Mouse (Mus musculus) neural tube, embryonic 11.5 days (tissue): ENCODE measurements at regions not wholly inside any gene's neighbourhood (a gene's known extent, or its start where the extent isn't known, plus 50 kb on each side); places are given as distances from the start of the nearest gene placed in this dataset.

Experiments used
- ATAC-seq: fragments of 200-750 bp; cut with Nextera tagmentation; 2 replicates; pipeline ENCODE4 v1.8.0; 2017; ENCODE audit warnings: moderate number of reproducible peaks, mild to moderate bottlenecking, moderate TSS enrichment, moderate library complexity; ENCODE audit not compliant: insufficient read depth, low FRiP score, low TSS enrichment
- DNase-seq: peaks from one replicate; pipeline ENCODE4 v3.0.0-alpha.2; 2015; ENCODE audit warnings: low spot score
- H3K27ac ChIP-seq: fragments of 300-500 bp; sonication (generic); 2 replicates; pipeline ENCODE4 v1.5.1; 2014; ENCODE audit warnings: low read depth, mild to moderate bottlenecking, low read length
- H3K27me3 ChIP-seq: fragments of 300-500 bp; sonication (generic); 2 replicates; pipeline ENCODE4 v1.6.1; 2014; ENCODE audit warnings: mild to moderate bottlenecking, low read length, mixed read lengths; ENCODE audit not compliant: control insufficient read depth, insufficient read depth
- H3K36me3 ChIP-seq: fragments of 300-500 bp; sonication (generic); 2 replicates; pipeline ENCODE4 v1.6.1; 2014; ENCODE audit warnings: mild to moderate bottlenecking, low read length, moderate library complexity, mixed read lengths; ENCODE audit not compliant: control insufficient read depth, insufficient read depth
- H3K4me1 ChIP-seq: fragments of 300-500 bp; sonication (generic); 2 replicates; pipeline ENCODE4 v1.6.1; 2014; ENCODE audit warnings: low read length, mixed read lengths; ENCODE audit not compliant: control insufficient read depth, insufficient read depth
- H3K4me2 ChIP-seq: fragments of 300-500 bp; sonication (generic); 2 replicates; pipeline ENCODE4 v1.6.1; 2014; ENCODE audit warnings: low read depth, mild to moderate bottlenecking, moderate library complexity
- H3K4me3 ChIP-seq: fragments of 300-500 bp; sonication (generic); 2 replicates; pipeline ENCODE4 v1.5.1; 2014; ENCODE audit warnings: low read depth, low read length
- H3K9ac ChIP-seq: fragments of 300-500 bp; sonication (generic); 2 replicates; pipeline ENCODE4 v1.6.1; 2014; ENCODE audit warnings: mild to moderate bottlenecking, low read length
- H3K9me3 ChIP-seq: fragments of 300-500 bp; sonication (generic); 2 replicates; pipeline ENCODE4 v1.6.1; 2016; ENCODE audit warnings: low read length; ENCODE audit not compliant: control insufficient read depth
- WGBS: fragments of 180-500 bp; shearing (Covaris S2); extraction: QIAGEN DNeasy Blood & Tissue Kit; methylation state at CpG from one replicate; pipeline ENCODE4 v1.1.7; 2014; 5-methylcytosine and 5-hydroxymethylcytosine counted together

DNA sequence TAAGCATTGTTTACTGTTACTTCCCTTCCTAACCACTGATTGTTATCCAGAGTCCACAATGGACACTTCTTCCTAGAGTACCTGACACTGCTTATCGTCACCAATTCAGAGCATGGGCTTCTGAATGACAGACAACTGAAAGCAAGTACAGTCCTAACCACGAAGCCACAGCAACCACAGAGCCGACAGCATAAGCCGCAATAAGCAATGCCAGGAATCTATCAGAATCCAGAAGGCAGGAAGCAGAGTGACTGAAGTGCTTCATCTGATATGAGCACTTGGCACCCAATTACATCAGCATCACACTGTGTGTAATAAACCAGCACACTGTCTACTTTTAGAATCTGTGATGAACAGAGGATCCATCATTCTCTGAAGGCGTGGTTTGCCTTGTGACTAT lies 237.0 kb upstream of the Adcy2 start:
- Histone ChIP-seq H3K4me2 (no peak overlapping the region), H3K4me3 (no peak overlapping the region), H3K9ac (no peak overlapping the region), H3K36me3 (no peaks in the 10 kb centered on the region), H3K4me1 (no peaks in the 10 kb centered on the region), H3K27ac (no peak overlapping the region), H3K27me3 (no peaks in the 10 kb centered on the region), H3K9me3 (no peaks in the 10 kb centered on the region)
- WGBS, result 90% methylated on average over 5 of the region's 5 CpGs
- DNase-seq, result no peak
- no peak for ATAC-seq

DNA sequence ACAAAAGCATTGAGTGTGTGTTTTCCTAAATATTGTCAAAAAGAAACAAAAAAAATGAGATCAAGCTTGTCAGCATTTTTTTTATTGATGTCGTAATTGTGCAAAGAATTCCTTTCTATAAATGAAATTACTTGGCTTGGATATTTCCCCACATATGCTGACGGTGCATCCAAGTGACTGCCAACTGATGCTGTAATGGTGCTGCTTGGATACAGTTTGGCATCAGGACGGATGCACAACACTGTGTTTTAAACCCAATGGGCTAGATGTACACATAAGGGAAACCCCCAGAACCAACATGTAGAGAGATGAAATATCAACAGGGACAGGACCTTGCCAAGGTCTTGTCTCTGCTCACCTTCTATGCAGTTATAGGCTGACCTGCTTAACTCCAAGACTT lies 238.6 kb upstream of the Adcy2 start:
- ATAC-seq (no peak), DNase-seq (no peak)
- Histone ChIP-seq H3K4me2 (no peak overlapping the region), H3K4me1 (no peaks in the 10 kb centered on the region), H3K27ac (no peak overlapping the region), H3K36me3 (no peaks in the 10 kb centered on the region), H3K9me3 (no peaks in the 10 kb centered on the region), H3K4me3 (no peak overlapping the region), H3K9ac (no peak overlapping the region), H3K27me3 (no peaks in the 10 kb centered on the region)
- 93% methylated on average over 3 of the region's 3 CpGs for WGBS

DNA sequence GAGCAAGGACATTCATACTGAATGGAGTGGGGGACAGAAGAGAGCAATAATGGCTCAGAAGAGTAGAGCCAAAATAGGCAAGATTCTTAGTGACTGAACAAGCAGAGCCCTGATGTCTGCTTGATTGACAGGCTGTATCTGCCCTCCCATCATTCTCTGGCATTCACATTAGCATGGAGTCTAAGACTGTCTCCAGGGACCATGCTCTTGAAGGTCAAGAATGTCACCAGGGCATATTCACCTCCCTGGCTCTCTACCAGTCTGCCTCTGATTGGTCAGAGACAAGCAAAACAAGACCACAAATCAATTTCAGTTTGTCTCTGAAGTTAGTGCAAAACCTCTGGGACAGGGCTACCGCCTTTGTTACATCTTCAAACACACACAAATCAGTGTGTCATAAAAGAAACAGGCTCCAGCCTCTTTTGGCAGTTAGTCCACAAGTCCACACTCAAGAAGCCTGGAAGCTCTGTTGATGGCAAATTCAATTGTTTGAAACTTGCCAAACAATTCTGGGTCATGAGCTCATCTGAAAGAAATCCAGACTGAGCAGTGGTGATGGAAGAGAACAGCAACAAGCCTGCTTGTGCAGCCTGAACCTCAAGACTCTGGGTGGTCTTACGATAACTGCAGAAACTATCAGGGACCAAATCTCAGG lies 240.0 kb upstream of the Adcy2 start:
- Histone ChIP-seq H3K36me3 (no peaks in the 10 kb centered on the region), H3K4me3 (no peak overlapping the region), H3K4me2 (no peak overlapping the region), H3K9ac (no peak overlapping the region), H3K27me3 (no peaks in the 10 kb centered on the region), H3K9me3 (no peaks in the 10 kb centered on the region), H3K27ac (no peak overlapping the region), H3K4me1 (no peaks in the 10 kb centered on the region)
- ATAC-seq (no peak), DNase-seq (no peak)
- WGBS, result 77% methylated on average over 2 of the region's 2 CpGs

DNA sequence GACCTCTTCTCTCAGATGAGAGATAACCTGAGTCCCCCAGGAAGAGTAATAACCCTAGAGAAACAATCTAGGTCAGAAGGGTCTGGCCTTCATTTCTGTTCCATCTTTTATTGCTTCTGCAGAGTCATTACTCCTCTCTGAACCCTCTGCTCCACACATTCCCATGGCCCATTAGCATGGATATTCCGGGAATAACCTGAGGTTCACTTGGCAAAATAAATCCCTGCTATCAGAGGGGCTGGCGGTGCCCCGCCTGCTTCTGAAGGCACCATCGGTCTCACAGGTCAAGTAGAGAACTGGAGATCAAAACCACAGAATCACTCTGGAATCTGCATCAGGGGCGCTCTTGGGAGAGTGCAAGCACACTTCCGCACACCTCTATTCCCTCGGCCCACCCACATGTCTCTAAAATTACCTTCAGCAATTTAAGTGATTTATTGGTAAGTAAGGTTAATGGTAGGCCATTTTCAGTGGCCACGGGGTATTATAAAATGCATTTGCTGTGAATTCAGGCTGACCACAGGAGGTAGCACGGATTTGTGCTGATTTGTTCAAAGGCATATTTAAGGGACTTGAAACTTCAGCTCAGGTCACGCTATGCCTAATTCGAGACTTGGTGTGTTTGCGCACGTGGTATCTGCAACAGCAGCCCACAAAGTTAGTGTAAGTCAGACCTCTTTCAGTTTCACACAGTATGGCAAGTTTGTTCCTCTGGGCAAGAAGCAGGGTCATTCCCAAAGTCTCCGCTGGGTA lies 243.4 kb upstream of the Adcy2 start:
- H3K27me3 ChIP-seq, result no peaks in the 10 kb centered on the region
- no peak overlapping the region for H3K4me2 ChIP-seq
- no peaks in the 10 kb centered on the region for H3K4me1 ChIP-seq
- H3K9me3 ChIP-seq, result no peaks in the 10 kb centered on the region
- H3K4me3 ChIP-seq, result no peak overlapping the region
- WGBS, result 50% methylated on average over 14 of the region's 14 CpGs
- DNase-seq (peak; percentile 19), ATAC-seq (peak; percentile 50; the same call in 1 of the 2 replicates)
- H3K36me3 ChIP-seq, result no peaks in the 10 kb centered on the region
- no peak overlapping the region for H3K27ac ChIP-seq
- H3K9ac ChIP-seq, result no peak overlapping the region

DNA sequence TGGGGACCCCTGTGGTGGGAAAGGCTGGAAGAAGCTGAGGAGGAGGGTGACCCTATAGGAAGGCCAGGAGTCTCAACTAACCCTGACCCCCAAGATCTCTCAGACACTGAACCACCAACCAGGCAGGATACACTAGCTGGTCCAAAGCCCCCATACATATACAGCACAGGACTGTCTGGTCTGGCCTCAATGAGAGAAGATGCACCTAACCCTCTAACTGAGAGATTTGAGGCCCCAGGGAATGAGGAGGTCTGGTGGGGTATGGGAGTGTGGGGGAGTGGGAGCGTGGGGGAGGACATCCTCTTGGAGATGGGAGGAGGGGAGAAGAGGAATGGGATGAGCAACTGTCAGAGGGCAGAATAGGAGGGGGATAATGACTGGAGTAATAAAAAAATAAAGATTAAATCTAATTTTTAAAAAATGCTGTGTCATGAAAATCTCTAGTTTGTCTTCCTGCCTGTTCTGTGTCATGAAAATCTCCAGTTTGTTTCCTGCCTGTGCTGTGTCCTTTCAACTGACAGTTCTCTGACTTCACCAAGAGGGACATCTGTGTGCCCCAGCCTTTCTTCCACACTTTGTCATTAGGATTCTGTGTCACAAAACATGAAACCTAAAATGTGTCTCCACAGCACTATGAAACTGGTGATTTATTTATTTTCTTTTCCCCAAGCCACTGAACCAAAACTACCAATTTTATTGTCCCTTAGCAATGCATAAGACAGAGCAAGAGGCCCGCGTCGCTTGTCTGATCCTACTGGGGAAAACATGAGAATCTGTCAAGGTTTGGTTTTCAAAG lies 251.2 kb upstream of the Adcy2 start:
- Histone ChIP-seq H3K4me1 (no peaks in the 10 kb centered on the region), H3K36me3 (no peaks in the 10 kb centered on the region)
- WGBS, result 77% methylated on average over 4 of the region's 4 CpGs

DNA sequence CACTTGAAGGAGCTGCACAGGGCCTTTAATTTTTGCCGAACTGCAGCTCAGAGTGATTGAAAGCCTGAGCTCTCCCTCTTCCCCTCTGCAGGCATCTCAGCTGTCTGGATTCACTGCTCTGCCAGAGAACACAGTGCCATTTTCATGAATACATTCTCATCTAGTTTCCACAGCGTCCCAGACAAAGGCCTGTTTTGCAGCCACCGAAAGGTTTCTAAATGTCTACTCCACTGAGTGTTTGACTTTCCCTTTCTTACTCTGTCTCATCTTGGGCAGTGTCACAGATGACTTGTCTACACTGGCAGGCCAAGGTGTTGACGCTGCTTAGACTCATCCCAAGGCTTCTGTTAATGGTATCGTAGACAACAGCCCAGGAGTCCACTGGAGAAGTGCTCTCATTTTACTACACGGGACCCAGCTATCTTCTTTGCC lies 251.8 kb upstream of the Adcy2 start:
- Histone ChIP-seq H3K4me1 (no peaks in the 10 kb centered on the region), H3K27me3 (no peaks in the 10 kb centered on the region), H3K9ac (no peak overlapping the region), H3K27ac (no peak overlapping the region), H3K4me2 (no peak overlapping the region), H3K9me3 (no peaks in the 10 kb centered on the region), H3K4me3 (no peak overlapping the region), H3K36me3 (no peaks in the 10 kb centered on the region)
- ATAC-seq (no peak), DNase-seq (no peak)
- 85% methylated on average over 6 of the region's 6 CpGs for WGBS

More for the DNA sequence above, 251.2 kb upstream of the Adcy2 start:
- Histone ChIP-seq H3K4me2 (no peak overlapping the region), H3K9me3 (no peaks in the 10 kb centered on the region), H3K9ac (no peak overlapping the region), H3K4me3 (no peak overlapping the region), H3K27me3 (no peaks in the 10 kb centered on the region), H3K27ac (no peak overlapping the region)
- DNase-seq, result no peak
- ATAC-seq, result no peak

DNA sequence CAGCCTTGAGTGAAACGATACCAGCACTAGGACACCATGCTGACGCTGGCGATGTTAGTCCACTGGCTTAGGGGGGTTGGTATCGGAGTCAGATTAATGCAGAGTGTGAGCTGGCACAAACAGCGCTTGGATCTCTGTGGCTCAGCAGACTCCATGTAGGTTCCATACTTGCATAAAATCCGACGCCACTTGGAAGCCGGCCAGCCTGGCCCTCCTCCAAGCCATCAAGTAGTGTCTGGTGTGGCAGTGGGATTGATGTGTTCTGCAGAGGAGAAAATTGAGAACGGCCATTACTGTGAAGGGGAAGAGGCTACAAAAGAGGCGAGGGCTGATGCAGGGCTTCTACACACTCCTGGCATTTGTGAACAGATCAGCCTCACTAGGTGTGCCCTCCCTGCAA lies 253.0 kb upstream of the Adcy2 start:
- H3K9ac ChIP-seq, result no peak overlapping the region
- ATAC-seq, result no peak
- WGBS, result 85% methylated on average over 10 of the region's 10 CpGs
- H3K27me3 ChIP-seq, result no peaks in the 10 kb centered on the region
- H3K4me3 ChIP-seq, result no peak overlapping the region
- no peak overlapping the region for H3K4me2 ChIP-seq
- no peaks in the 10 kb centered on the region for H3K9me3 ChIP-seq
- H3K27ac ChIP-seq, result no peak overlapping the region
- H3K36me3 ChIP-seq, result no peaks in the 10 kb centered on the region
- H3K4me1 ChIP-seq, result no peaks in the 10 kb centered on the region
- DNase-seq, result no peak

DNA sequence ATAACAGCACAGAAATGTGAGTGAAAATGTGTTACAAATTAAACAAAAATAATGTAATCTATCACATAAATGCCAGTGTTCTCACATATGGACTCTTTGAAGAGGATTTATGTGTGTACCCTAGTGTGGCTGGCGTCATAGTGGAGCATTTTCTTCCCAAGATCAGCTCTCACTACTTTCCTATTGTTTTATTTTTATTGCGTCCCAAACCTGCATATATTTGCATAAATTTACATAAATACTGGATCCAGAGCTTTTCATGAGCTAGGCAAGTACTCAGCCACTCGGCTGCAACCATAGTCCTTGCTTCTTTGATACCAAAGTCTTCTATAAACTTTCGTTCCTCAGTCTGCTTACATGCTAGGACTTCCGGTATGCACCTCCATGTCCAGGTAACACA lies 261.1 kb upstream of the Adcy2 start:
- Histone ChIP-seq H3K4me1 (no peaks in the 10 kb centered on the region), H3K9ac (no peak overlapping the region), H3K27me3 (no peaks in the 10 kb centered on the region), H3K36me3 (no peaks in the 10 kb centered on the region), H3K27ac (no peak overlapping the region), H3K4me3 (no peak overlapping the region), H3K4me2 (no peak overlapping the region), H3K9me3 (no peaks in the 10 kb centered on the region)
- WGBS, result 55% methylated on average over 5 of the region's 5 CpGs
- DNase-seq, result no peak
- peak; percentile 78 for ATAC-seq
